31 mouse cellular contexts compared by ENCODE assay signal in genomic region chr16:6904984-6905383, GRCm38 (mm10).
"Had no signal": no experiment of that assay in that cellular context is flagged by ENCODE, and none has a peak within 500 bp of the region (broad histone marks: within the 10 kb centered on the region; RNA-seq: fewer than 3 reads in every experiment).

No protein-coding gene starts in this region.

- H3K4me1 ChIP-seq: limb, embryonic 10.5 days; limb, embryonic 12.5 days; limb, embryonic 13.5 days; limb, embryonic 15.5 days; liver, embryonic 12.5 days; liver, embryonic 13.5 days; liver, embryonic 15.5 days; lung, embryonic 15.5 days; megakaryocyte, embryonic 14.5 days; midbrain, embryonic 10.5 days; midbrain, embryonic 12.5 days; midbrain, embryonic 13.5 days; neural tube, embryonic 12.5 days had no signal

- DNase-seq: left cerebral cortex, postnatal 4 days; liver; liver, embryonic 13.5 days; liver, postnatal 0 days; lung, adult 18-20 months; lung, adult 2 months; lung, embryonic 14.5 days; lung, postnatal 10 days; lung, postnatal 14 days; lung, postnatal 36 days; lung, postnatal 4 days; midbrain, embryonic 14.5 days had no signal

- H3K27ac ChIP-seq: limb, embryonic 10.5 days; limb, embryonic 12.5 days; limb, embryonic 13.5 days; limb, embryonic 15.5 days; liver, embryonic 12.5 days; liver, embryonic 13.5 days; liver, embryonic 14.5 days; liver, embryonic 15.5 days; lung, embryonic 15.5 days; macrophage; midbrain, embryonic 10.5 days; midbrain, embryonic 12.5 days; midbrain, embryonic 13.5 days; midbrain, embryonic 15.5 days; neural tube, embryonic 12.5 days had no signal

- H3K27me3 ChIP-seq: limb, embryonic 12.5 days; limb, embryonic 13.5 days; limb, embryonic 15.5 days; liver, embryonic 12.5 days; liver, embryonic 13.5 days; liver, embryonic 15.5 days; lung, embryonic 15.5 days; megakaryocyte, embryonic 14.5 days; midbrain, embryonic 12.5 days; midbrain, embryonic 13.5 days; midbrain, embryonic 15.5 days; neural tube, embryonic 12.5 days had no signal

- H3K36me3 ChIP-seq: limb, embryonic 10.5 days; limb, embryonic 12.5 days; limb, embryonic 13.5 days; limb, embryonic 15.5 days; liver, embryonic 12.5 days; liver, embryonic 13.5 days; liver, embryonic 15.5 days; lung, embryonic 15.5 days; midbrain, embryonic 10.5 days; midbrain, embryonic 12.5 days; midbrain, embryonic 13.5 days; midbrain, embryonic 15.5 days; neural tube, embryonic 12.5 days had no signal

- H3K4me2 ChIP-seq: limb, embryonic 12.5 days; limb, embryonic 13.5 days; limb, embryonic 15.5 days; liver, embryonic 11.5 days; liver, embryonic 12.5 days; liver, embryonic 13.5 days; liver, embryonic 15.5 days; lung, embryonic 14.5 days; lung, embryonic 15.5 days; midbrain, embryonic 11.5 days; midbrain, embryonic 12.5 days; midbrain, embryonic 13.5 days; midbrain, embryonic 15.5 days; neural tube, embryonic 12.5 days had no signal

- H3K9me3 ChIP-seq: limb, embryonic 10.5 days; limb, embryonic 12.5 days; limb, embryonic 13.5 days; limb, embryonic 15.5 days; liver, embryonic 12.5 days; liver, embryonic 13.5 days; liver, embryonic 15.5 days; lung, embryonic 15.5 days; megakaryocyte, embryonic 14.5 days; midbrain, embryonic 10.5 days; midbrain, embryonic 12.5 days; midbrain, embryonic 13.5 days; midbrain, embryonic 15.5 days; neural tube, embryonic 12.5 days had no signal

- H3K9ac ChIP-seq: limb, embryonic 12.5 days; limb, embryonic 13.5 days; limb, embryonic 15.5 days; liver, embryonic 12.5 days; liver, embryonic 13.5 days; liver, embryonic 14.5 days; liver, embryonic 15.5 days; liver, postnatal 0 days; lung, embryonic 14.5 days; lung, embryonic 15.5 days; midbrain, embryonic 12.5 days; midbrain, embryonic 13.5 days; midbrain, embryonic 15.5 days; neural tube, embryonic 12.5 days had no signal

- ATAC-seq: liver, embryonic 12.5 days; liver, postnatal 0 days; midbrain, embryonic 13.5 days; midbrain, embryonic 15.5 days; midbrain, embryonic 16.5 days had no signal

- H3K4me3 ChIP-seq: limb, embryonic 10.5 days; limb, embryonic 12.5 days; limb, embryonic 13.5 days; limb, embryonic 15.5 days; liver, embryonic 12.5 days; liver, embryonic 13.5 days; liver, embryonic 15.5 days; lung, embryonic 15.5 days; megakaryocyte, embryonic 14.5 days; midbrain, embryonic 10.5 days; midbrain, embryonic 12.5 days; midbrain, embryonic 13.5 days; midbrain, embryonic 15.5 days; myocyte; neural tube, embryonic 12.5 days had no signal
